Mouse (Mus musculus): Measurements from ENCODE around the gene Adamts8.

The Adamts8 gene

DNA sequence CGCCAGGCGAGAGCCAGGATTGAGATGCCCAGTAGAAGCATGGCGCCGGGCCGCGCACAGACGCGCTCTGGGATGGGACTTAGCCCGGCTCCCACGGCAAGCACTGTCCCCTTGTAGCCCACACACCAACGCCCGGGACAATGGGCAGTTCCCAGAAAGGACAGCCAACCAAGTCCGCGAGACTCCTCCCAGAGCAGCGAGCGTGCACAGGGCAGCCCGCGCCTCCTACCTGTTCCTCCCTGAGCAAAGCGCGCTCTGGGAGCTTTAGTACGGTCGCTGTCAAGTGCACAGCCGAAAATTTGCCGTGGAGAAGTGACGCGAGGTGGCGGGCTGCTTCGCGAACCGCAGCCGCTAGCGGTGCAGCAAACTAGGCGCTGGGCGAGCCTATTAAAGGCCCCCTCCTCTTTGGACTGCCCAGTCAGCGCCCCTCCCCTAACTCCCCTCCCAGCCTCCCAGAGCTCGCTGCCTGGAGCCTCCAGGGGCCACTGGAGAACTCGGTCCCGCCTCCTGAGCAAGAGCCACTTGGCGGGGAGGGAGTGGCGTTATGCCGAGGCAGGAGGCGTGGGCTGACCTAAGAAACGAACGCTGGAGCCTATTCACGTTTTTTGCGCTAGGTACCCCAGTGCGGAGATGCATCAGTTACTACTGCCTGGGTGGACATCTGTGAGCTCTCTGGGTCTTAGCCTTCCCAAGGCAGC is 20.0 kb upstream of the Adamts8 start, which contains the start of gene Adamts15:
Gene Adamts15 (minus strand): TSS at position 256 of the 698 bp plus-strand sequence.
- DNase-seq, result peak; percentile 81

DNA sequence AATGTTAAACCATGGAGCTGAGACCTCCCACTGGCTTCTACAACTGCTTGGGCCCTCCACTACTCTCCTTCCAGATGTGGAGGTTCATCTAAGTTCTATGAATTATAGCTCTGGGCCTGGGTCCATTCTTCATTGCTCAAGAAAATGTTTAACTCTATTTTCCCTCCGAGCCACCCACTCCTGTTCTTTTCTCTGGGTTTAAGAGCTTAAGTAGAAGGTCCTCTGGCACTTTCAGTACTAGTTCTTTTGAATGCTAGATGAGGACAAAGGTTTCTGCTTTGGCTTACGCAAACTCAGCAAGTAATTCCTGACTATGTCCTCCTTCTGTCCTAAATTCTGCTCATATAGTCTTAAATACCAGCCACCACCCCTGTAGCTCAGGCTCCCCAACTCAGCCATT is 13.6 kb upstream of the Adamts8 start:
- no peak for DNase-seq

DNA sequence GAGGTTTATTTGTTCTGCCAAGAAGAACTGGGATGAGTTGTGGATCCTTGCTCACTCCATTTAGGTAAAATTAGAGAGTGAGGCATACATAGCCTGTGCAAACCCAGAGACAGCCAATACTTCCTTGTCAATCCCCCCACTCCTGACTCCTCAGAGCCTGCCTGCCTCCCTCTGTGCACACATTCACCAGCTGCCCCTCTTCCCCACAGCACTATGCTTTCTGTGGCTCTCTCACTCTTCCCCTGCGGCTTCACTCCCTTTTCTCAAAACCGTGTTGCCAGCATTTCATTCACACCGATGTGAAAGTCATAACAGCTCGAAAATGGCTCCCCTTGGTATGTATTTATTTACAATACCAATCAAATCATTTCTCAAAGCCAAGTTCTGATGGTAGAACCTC is 10.0 kb upstream of the Adamts8 start:
- DNase-seq, result no peak

DNA sequence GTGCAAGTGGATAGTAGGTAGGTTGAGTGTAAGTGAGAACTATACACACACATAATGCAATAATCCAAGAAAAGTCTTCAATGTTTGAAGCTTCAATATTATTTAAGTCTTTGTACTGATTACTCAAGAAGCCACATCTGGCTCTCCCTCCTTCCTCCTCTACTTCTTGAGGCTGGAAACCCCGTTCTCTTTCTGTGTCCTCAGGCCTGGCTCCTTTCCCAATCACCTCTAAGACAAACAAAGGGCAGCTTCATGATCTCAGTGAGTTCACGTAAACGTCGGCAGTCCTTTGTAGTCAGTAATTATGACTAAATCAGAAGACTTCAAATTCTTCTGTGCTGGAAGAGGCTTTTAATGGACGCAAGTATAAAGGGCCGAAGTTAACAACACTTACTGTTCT is 7.5 kb upstream of the Adamts8 start:
- DNase-seq, result no peak

DNA sequence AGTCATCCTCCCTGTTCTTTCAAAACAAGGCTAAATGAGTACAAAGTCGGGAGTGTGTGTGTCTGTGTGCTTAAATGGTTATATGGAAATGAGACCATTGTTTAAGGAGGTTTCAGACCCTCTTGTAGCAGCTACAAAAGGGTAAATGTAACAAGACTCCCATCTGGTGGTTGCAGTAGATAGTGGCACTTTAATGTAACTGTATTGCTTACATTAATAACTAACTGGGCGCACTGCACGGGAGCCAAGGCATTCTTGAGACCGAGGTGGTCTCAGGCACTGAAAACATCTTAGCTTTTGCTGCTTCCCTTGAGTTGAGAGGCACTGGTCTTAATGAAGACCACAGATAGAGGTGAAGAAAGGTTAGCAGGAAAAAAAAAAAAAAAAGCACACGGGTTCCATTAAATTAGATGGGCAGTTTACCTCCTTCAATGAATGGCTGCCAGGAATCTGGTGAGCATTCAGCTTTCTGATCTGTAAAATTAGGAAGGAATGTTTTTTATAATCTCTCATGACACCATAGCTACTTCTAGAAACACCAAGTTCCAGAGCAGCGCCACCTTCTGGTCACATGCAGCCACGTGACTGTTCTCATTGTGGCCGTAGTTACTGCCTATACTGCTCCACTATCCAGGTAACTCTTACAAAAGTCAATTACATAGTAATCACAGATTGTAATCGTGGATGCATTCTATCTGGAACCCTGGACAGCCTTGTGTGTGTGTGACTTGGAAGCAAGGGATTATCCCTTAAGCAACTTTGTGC is 5.5 kb upstream of the Adamts8 start:
- DNase-seq, result peak; percentile 79

DNA sequence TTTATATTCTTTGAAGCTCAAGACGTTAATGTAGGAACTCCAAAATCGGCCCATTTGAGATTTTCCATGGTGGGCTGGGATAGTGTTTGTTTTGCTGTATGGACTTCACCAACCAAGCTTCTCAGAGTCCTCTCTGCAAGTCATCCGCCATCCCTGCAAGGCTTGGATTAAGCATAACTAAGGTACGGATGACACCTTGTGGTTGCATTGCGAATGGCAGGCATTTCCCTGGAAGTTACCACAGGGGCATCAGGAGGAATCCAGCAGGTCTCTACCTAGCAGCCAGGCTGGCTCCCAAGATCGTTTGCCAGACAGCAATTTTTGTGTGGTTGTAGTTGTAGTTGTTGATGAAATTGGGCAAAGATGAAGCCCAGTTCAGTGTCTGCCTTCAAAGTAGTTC is 2.0 kb upstream of the Adamts8 start:
- DNase-seq, result peak; percentile 92

DNA sequence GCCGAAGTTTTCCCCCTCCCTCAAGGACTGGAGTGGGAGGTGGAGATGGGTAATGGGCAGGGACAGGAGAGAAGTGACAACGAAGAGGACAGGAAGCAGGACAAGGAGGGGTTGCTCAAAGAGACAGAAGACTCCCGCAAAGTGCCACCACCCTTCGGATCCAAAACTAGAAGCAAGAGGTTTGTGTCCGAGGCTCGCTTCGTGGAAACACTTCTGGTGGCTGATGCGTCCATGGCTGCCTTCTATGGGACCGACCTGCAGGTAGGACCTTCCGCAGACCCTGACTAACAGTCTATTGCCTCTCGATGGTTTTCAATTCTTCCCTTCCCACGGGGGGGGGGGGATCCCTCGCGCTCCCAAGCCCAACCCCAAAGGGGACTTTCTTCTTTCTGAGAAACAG is 979 bp downstream of the Adamts8 start:
- DNase-seq, result no peak

DNA sequence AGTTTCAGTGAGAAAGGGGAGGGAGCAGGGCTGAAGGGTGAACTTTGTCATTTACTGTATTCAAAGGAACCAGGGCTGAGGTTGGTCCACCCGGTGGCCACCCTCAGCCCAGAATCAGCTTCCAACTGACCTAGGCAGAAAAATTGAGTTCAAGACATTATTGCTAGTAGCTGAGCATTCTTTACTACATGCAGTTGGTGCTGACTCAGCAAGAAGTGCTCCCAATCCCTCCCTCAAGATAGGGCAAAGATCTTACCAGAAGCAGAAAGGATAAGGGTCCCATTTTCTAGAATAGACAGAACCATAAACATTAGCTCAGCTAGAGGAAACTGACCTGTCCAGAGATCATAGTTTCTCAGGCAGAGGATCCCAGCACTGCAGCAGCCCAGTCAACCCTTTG is 1.9 kb downstream of the Adamts8 start:
- DNase-seq, result no peak

DNA sequence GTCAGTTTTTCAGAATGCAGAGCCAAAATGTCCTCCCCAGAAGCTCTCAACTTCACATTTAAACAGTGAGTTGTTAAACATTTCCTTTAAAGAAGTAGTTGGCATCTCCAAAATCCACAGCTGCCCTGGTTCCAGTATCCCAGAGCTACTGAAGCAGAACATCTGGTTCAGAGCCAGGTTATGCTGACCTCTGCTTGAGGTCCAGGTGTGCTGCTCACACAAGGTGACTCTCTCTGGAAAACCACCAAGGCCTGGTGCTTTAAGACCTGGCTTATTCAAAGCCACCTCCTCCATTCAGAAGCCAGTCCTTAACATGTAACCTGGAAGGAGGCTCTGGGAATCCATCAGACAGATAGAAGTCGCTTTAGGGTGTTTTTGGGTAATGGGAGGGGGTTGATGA is 2.9 kb downstream of the Adamts8 start:
- DNase-seq, result no peak

DNA sequence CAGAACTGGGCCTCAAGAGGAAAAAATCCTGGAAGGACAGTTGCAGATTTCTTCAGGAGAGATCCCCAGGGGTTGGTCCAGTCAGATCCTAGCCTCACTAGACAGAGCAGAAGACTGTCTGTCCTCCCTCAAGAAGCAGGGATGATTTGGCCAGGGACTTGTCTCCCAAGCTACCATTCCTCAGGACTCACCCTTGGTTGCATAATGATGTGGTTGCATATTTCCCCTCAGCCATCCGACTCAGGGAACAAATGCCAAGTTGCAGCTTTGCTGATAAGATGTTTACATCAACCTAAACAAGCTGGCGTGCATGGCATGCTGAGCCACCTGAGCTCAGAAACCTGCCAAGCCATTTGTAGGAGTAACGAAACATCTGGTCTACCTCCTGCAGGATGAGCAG is 7.1 kb downstream of the Adamts8 start:
- peak; percentile 43 for DNase-seq

DNA sequence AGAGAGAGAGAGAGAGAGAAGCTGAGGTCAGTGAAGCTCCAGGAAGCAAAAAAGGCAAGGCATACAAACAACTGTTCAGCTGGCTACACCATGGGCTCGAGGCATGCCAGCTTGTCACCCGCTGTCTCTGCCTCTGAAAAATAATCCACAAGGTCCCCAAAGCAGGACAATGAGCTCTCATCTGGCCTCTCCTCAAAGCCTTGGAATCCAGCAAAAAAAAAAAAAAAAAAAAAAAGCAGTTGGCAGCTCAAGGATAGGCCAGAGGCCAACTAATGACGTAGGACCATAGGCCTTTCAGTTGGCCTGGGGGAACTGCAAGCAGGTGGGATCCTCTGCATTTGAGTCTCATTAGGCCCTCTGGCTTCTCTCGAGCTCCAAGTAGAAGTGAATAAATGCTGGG is 7.6 kb downstream of the Adamts8 start:
- DNase-seq, result no peak

DNA sequence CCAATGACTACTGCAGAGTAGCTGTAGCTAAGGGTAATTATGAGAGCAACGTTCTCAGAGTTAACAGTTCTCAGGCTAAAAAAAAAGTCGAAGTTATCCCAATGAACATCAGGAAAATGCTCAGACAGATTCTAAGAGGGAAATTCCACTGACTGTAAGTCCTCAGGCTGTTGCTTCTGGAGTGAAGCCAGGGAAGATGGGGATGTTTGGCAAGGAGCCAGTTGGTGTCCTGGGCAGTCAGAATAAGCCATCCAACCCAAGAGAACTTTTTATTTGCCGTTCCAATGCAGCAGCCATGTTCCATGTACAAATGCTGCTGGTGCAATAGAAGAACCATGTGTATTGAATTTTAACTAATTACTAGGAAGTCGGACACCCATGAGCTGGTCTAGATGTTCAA is 8.2 kb downstream of the Adamts8 start:
- peak; percentile 60 for DNase-seq

DNA sequence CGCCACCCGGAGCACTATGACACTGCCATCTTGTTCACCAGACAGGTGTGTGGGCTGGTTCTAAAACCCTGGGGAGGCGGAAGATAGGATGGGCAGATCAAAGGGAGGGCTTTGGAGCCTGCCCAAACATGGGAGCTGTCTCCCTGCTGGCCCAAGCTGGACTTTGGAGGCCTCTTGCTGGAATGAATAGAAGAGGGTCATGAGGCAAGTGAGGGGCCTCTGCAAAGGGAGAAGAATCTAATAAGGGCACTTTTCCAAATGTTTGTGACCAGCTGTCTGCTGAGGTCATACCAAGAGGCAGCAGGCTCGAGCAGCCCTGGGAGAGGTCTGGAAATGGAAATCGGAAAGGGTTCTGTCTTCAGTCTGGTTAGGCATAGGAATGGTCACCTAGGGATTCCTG is 9.1 kb downstream of the Adamts8 start:
- peak; percentile 44 for DNase-seq

DNA sequence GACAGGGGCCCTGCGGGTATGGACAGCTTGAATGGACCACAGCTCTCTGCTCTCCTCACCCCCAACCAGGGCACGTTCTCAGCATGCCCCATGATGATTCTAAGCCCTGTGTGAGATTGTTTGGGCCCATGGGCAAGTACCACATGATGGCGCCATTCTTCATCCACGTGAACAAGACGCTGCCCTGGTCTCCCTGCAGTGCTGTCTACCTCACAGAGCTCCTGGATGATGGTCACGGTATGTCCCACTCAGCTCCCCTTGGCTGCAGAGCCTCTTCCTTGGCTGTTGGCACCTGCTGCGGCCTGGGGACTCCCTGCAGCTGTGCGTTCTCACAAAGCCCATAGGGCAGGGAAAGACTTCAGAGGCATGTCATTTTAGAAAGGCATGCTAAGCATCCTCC is 10.9 kb downstream of the Adamts8 start:
- DNase-seq, result no peak

DNA sequence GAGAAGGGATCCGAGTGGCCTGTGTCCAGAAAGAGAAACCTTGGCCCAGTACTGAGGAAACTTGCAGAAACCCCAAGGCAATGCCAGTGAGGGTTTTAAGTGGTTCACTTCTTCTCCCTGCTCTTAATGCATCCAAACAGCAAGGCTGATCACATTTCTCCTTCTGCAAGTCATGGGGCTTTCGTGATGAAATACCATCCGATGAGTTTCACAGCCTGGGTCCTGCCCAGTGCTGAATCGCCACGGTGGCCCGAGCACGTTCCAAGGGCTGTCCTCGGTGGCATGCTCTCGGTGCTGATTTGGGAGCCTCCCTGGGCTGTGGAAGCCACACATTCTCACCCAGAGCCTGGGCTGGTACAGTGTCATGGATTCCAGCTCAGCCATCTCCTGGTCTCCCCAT is 12.9 kb downstream of the Adamts8 start:
- no peak for DNase-seq

DNA sequence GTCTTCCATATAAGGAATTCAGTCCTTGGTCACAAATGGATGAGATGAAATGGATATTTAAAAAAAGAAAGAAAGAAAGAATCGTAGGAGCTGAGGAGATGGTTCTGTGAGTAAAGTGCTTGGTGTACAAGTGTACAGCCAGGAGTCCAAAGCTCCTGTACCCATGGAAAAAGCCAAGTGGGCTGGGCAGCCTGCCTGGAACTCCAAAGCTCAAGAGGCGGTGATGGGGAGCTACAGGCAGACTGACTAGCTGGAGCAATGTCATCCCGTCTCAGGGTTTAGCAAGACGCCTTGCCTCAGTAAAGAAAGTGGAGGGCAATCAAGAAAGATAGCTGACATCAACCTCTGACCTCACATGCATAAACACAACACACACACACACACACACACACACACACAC is 21.4 kb downstream of the Adamts8 start:
- DNase-seq, result peak; percentile 64

DNA sequence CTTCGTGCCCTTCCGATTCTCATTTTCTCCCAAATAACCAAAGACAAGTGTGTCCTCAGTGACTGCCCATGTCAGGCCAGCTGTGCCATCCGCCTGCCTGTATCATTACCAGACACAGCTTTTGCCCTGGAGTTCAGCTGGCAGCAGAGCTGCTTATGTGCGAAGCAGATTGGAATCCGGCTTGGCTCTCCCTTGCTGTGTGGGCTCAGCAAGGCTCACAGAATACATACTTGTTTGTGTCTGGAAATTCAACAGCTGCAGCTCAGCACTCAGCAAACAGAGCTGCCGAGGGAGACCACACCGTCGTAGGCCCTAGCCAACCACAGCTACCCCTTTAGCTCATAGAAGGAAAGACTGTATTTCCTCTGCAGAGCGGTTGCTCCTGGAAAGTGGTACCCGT is 22.3 kb downstream of the Adamts8 start:
- DNase-seq, result no peak

DNA sequence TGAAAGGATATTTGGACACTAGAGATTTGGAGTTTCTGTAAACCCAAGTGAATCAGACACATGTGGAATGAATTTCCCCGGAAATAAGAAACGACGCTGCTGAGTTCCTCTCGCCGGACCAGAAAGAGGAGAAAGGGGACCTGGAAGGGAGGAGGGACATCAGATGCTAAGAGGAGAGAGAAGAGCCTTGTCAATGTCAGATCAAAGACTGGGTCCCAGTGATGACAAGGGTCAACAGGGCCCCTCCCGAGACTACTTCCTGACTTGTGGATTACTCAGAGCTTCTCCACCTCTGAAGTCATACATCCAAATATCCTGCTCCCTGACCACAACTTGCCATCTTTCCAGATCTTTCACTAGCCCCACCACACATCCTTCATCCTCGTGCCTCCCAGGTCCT is 24.5 kb downstream of the Adamts8 start:
- no peak for DNase-seq

DNA sequence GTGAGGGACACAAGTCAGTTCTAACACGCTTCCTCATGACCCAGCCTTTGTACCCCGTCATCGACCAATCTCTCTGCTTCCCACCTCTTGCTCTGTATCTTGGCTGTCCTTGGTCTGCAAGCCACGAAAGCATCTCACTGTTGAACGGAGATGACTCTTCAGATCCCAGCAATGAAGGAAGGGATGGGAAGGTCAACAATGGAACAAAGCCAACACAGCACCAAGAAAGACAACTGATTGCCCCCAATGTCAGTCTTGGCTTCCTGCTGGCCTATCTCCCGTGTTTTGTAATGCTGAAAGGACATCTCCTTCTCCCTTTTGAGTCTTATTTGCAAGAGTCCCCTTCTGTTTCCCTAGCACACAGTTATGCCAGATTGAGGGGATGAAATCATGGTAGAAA is 25.8 kb downstream of the Adamts8 start:
- DNase-seq, result no peak

DNA sequence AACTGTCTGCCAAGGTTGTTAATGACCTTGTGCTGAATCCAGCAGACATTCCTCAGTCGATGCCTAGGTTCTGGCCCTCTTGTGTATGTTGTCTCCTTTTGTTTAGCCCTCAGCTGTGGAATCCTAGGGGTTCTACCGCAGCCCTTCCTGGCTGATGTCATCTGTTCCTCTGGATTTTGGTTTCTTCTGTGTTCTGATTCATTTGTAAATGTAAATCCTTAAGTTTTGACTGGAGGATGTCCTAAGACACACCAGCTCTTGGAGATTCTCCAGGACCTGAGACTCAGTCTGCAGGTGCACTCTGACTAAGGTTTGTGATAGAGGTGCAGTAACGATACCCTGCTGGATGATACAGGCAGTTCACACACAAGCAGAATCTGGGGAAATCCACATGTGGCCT is 27.6 kb downstream of the Adamts8 start:
- DNase-seq, result no peak

DNA sequence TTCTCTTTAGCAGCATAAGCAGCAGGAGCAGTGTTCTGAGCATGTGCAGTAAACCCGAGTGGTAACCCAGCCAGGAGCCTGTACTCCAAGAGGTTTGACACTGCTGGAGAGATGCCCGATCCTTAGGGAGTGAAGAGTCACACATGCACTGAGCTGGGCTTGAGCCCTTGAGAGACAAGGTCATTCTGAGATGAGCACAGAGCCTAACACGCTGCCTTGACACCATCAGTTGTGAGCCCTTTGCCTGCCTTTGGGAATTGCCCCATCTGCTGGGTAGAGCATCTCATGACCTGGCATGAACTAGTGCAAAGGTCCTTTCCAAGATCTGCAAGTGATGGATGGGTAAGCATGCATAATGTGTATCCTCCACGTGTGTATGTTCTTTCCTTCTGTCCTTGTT is 29.6 kb downstream of the Adamts8 start:
- DNase-seq, result no peak

DNA sequence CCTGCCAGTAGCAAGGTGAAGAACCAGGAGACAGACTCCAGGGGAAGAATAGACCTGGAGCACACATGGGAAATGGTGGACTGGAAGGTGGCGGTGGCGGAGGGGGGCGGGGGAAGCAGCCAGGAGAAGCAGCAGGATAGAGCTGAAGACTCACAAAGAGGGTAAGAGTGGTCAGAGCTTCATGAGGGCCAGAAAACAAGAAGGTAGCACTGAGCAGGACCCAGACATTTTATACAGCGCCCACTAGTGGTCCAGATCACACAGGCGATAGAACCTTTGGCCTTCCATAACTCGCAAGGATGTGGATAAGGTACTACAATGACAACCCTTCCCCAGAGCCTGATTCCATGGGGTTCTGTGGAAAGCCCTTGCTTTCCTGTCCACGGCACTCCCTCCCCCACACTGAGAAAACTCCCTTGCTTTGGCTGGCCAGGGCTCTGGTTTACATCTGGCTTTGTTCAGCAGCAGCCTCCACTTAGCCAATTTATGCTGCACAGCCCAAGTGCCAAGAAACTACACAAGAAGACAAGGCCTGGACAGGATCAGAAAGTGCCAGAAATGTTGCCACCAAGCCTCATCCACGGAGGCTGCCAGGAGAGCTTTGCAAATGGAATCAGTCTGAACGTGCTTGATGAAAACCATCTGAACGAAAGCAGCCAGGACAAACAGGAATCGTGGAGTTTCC is 34.1 kb downstream of the Adamts8 start:
- DNase-seq, result peak; percentile 35

DNA sequence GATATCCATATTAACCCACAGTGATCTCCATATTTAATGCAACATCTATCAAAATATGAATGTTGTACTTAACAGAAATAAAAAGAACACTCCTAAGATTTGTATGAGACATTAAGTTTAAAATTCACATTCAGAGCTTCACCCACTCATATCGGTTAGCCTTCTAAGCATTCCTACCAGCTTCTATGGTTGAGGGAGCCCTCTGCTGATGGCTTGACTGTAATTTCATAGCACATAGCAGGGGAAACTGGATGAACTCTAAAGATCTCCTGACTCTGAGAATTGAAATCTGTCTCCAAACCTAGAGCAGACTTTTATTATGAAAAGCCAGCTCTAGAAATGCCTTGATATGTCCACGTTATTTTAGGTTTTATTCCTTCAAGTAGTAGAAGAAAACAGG is 38.1 kb downstream of the Adamts8 start:
- no peak for DNase-seq

DNA sequence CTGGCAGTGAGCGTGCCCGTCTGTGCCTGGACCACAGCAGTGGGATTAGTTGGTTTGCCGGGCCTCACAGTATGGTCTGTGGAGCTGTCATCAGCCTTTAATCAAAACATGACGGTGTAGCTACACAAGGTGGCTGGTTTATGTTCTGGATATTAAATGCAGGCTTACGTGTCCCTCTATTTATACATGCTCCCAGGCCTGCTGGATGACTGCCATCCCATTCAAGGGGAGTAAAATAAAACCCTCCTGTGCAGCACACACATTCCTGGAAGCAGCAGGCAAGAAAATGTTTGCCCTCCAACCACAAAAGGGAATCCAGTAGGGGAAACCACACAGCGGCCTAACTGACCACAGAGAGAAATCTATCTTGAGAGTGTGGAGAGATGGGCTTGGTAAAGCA is 43.4 kb downstream of the Adamts8 start:
- DNase-seq, result no peak

All from lung, postnatal 14 days (tissue).